Mouse (Mus musculus) olfactory bulb, adult 2 months (tissue): Measurements from ENCODE around the gene Zfyve28.

Experiments used
- CTCF ChIP-seq: fragments of 200-500 bp; IDR thresholded peaks from 2 replicates; pipeline ENCODE4 v1.5.1; 2012; ENCODE audit warnings: low read depth, mild to moderate bottlenecking, low read length, moderate library complexity; ENCODE audit not compliant: insufficient read depth
- POLR2A ChIP-seq: fragments of 200-500 bp; IDR thresholded peaks from 2 replicates; pipeline ENCODE4 v1.6.1; 2012; ENCODE audit warnings: mild to moderate bottlenecking, low read depth, low read length, moderate library complexity; ENCODE audit not compliant: insufficient read depth

- no peak for TF ChIP-seq CTCF
- TF ChIP-seq POLR2A, result no peak
Observed at GRCm38 (mm10) chr5:34147554-34147953, 140.7 kb downstream of the Zfyve28 start.
